Mouse (Mus musculus): Measurements from ENCODE around the gene Agxt.

Gene Agxt

DNA sequence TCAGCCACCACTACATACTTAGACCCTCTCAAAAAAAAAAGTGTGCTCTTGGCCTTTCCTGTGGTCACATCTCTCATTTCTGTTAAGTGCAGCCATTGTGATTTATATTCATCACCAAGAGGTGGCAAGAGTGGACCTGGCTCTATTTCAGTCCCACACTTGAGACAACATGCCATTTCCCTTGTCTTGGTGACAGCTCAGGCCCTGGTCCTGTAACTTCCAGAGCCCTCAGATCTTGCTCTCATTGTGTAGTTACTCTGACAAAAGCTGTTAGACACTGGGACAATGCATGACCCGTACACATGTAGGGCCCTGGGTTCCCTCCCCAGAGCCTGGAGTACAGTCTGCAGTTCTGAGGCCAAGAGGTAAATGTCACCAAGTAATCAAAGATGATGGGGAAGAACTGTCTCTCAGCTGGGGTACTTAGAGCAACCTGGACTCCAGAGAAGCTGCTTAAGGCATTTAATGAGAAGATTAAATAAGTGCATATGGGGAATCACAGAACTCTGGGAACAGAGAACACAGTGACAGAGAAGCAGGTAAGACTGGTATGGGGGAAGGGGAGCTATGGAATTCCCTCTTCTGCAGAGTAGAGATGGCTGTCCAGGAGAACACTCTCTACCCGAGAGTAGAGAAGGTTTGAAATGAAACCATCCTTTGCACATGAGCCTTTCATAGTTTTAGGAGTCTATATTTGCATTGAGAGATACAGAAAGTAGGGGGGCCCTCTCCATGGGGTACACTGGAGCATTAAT, 16.0 kb downstream of the Agxt start:
- no peak for DNase-seq (ENCODE audit: low read depth, low spot score)

DNA sequence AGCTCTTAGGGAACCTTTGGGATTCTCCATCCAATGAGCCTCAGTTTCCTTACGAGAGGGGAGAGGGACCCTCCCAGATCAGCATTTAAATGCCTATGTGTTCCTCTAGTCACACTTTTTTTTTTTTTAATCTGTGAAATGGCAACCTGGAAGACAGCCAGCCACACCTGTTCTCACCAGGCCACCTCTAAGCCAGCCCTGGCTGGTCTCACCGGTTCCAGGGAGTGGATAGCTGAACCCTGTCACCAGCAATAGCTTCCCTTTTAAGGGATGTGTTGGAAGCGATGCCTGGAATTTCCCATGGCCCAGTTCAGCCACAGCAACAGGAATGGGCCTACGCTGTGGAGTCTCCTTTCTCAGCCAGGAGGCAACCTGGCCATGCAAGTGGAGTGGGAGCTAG, 22.5 kb downstream of the Agxt start:
- no peak for DNase-seq (ENCODE audit: low read depth, low spot score)

DNA sequence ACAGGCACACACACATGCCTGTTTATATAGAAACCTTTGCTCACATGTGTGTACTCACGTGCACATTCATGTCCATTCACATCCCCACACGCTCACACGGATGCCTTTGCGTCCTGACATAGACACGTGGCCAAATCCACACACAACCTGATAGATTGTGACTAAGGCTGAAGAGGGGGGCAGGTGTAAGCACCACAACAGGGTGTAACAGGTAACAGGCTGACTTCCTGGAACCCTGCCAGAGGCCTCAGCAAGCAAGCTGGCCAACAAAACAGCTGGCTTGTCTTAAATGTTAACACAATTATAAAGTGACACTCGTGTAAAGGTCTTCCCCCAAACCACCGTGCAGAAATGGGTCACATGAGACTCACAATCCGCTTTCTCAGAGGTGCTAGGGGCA, 23.9 kb downstream of the Agxt start:
- DNase-seq (ENCODE audit: low read depth, low spot score), result no peak

DNA sequence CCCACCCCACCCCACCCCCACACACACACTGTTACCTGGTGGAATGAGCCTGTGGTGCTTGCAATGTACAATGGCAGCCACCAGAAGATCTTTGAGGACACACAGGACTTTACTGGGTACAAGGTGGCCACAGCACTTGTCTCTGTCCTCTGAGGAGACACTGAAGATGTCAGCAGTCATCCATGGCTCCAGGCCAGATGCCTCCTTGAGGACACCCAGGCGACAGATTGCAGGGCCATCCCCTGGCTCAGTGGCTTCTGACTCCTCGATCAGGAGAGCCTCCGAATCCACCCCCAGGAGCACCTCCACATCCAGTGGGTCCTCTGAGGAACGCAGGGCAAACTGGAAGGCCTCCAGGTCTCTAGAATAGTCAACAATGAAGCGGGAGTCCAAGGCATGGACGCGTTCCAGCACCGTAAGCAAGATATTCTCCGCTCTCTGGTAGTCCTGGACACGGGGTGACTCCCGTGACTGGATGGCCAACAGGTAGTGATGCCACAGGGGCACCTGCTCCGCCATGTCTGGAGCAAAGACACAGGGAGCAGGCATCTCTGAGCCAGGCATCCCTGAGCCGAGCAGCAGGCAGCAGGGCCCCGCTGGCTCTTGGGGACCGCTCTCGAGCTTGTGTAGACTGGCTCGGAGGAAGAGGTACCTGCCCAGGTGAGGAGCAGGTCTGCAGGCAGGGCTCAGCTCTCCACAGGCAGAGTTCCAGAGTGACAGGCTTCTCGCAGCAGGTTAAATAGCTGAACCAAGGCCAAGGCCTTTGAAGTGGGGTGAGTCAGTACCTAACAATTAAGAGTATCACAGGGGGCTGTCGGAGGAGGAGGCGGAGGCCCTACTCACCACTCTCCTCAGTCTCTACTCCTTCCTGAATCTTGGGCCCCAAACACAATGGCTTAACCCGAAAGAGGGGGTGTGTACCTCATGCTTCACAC, 24.8 kb downstream of the Agxt start:
- DNase-seq (ENCODE audit: low read depth, low spot score), result no peak

DNA sequence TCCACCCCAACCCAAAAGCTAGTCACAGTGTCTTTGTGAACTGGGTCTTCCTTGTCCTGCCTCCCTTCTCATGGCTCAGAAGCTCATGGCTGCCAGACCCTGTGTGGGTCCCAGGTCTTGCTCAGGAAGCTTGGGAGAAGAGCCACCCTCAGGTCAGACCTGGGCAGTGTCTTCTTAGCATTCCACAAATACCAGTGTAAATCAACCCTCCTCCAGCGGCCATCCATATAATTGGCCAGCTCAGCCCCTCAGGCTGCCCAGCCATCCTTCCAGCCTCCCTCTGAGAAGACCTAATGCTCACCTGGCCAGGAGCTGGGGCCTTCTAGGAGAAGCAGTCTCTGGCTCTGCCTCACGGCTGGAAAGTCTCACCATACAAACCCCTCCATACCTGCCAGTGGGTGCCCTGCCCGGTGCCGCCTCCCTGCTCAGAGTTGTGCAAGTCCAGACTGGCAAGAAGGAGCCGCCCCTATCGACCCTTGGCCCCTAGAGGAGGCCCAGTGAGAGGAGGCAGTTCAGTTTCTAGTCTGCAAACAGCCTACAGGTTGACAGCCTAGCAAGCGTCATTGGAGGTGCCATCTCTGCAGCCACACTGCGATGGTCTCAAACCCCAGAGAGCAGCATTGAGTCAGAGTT, 25.6 kb downstream of the Agxt start, which contains the start of gene 2310007B03Rik:
Gene 2310007B03Rik (minus strand): TSS at position 448 of the 633 bp plus-strand sequence.
- DNase-seq (ENCODE audit: low read depth, low spot score), result no peak

DNA sequence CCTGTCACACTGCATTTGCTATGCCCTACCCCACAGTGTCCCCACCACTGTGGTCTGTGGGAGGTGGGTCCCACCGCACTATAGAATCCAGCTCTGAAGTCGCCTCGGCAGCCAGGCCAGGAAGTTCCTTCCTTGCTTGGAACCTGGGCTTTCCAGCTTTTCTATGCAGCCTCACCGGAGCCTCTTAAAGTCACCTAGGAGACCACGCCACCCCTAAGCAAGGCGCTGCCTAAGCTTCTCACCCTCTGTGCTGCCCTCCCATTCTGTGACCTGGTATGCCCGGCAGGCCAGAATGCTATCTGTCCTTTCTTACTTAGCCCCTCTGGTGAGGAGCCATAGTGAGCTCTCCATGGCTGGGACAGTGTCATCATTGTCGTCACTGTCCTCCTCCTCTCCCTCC, 26.3 kb downstream of the Agxt start:
- no peak for DNase-seq (ENCODE audit: low read depth, low spot score)

DNA sequence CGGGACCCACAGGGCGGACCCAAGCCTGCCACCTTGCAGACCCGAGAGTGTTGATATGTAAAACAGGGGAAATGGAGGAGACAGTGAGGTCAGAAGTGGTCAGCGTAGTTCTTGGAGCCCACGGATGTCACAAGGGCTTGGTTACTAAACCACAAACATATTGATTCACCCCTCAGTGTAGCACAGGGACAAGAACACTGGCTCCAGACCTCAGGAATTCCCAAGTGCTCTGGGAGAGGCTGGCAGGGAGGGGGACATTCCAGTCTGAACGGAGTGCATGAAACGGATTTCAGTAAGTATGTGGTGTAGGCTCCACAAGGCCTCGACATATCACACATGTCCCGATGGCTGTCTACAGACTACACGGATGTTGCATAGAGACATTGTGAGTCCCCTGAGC, 26.9 kb downstream of the Agxt start:
- no peak for DNase-seq (ENCODE audit: low read depth, low spot score)

DNA sequence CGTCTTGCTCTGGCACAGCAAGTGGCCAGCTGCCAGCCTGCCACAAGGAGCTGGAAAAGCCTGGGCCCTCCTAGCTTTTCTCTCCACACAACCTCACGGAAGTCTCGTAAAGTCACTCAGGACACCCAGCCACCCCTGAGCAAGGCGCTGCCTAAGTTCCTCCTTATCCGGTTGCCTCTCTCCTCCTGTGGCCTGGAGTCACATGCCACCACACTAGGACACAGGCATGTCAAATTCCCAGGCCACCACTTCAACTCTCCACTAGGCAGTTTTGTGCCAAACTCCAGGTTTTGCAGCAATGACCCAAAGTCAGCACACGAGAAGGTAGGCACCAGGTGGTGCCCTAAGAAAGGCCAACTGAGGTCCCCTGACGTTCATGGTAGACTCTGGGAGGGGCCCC, 27.5 kb downstream of the Agxt start:
- DNase-seq (ENCODE audit: low read depth, low spot score), result no peak

DNA sequence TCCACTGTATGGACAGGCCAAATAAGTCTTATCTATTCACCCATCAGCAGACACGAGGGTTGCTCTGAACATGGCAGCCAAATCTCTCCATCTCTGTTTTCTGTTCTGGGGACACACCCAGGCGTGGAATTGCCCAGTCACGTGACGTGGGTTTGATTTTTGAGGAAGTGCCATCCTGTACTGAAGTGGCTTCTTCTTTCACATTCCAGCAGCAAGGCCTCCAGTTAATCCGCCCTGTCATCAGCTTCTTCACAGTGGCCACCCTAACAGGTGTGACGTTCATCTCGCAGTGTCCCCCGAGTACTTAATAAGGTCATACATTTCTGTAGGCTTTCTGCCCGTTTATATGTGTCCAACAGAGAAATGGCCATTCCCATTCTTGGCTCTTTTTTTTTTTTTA, 30.4 kb downstream of the Agxt start:
- DNase-seq (ENCODE audit: low read depth, low spot score), result no peak

DNA sequence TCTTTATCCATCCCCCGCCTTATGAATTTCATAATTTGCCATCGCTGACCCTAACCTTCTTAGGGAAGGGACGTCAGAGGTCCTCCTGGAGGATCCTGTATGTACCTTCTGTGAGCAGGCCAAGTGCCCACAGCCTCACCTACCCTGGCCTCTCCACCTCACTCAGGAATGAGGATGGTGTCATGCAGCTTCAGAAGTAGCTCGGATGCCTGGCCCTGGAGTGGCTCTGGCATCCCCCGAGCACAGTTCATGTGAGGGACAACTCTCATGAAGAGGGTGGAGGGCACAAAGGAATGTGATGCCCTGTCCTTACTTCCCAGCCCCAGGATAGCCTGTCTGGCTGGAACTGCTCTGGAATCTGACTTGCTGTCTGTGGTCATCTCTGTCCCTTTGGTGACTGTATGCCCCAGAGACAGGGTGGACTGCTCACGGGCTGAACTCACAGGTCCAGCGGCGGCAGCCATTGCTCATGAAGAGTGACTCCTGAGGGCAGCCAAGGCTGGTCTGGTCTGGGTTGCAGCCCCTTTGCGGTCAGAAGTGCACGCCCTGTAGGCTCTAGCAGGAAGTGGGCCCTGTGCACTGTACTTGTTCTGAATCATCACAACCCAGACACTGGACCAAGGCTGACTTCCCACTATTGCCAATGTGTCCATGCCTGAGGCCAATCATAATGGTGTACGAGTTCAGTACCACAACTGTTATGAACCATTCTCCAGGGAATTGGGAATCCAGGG, 31.5 kb downstream of the Agxt start:
- DNase-seq (ENCODE audit: low read depth, low spot score), result no peak

DNA sequence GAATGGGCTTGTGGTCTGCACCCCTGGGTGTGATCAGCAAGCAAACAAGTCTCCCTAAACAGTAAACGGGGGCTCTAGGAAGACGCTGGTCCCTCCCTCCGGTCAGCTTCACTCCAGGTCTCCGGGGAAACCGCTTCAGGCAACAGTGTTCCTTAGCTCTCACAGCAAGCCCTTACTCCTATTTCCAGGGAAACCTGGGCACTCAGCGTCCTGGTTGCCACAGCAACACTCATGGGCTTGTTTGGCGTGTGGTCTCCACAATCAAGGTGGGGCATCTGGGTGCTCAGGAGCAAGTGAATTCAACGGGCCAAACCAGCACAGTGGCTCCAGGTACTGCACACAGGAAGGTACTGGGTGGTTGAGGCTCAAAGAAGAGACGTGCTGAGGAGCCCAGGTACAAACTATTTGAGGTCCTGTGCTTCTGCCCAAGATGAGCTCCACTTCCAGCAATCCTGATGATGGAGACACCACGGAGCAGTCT, 33.3 kb downstream of the Agxt start, which contains the start of gene Crocc2:
Gene Crocc2 (plus strand): TSS at position 431 of the 481 bp plus-strand sequence.
- peak; percentile 21 for DNase-seq (ENCODE audit: low read depth, low spot score)

DNA sequence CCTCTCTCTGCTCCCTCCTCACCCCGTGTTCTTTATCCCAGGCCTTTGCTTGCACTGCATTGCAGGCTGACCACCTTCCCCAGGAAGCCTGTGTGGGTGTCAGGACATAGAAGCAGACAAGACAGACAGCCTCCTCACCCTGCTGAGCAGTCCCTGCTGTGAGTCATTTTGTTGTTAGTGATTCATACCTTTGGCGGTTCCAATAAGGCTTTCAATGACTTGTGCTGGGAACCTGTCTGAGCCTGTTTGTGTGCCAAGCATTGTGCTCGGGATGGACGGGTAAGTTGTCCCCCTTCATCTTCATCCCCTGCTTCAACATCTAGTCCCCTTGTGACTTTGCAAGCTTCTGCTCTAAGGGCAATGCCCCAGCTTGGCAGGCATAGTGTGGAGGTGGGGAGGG, 38.6 kb downstream of the Agxt start:
- no peak for DNase-seq (ENCODE audit: low read depth, low spot score)

DNA sequence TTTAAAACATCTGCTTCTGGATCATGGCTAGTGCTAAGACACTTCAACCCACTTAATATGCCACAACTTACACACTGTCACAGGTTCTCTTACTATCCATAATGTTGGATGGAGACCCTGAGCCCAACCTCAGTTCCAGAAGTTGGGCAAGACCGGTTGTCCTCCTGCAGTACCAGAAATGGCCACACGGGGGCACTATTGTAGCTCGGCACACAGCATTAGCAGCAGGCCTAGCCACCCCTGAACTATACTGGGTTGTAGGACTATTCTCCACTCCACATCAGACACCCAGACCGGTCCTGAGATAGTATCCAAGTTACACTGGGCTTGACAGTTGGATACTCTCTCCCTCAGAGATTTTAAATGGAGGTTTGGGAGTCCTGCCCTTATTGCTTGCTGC, 39.4 kb downstream of the Agxt start:
- DNase-seq (ENCODE audit: low read depth, low spot score), result peak; percentile 87

DNA sequence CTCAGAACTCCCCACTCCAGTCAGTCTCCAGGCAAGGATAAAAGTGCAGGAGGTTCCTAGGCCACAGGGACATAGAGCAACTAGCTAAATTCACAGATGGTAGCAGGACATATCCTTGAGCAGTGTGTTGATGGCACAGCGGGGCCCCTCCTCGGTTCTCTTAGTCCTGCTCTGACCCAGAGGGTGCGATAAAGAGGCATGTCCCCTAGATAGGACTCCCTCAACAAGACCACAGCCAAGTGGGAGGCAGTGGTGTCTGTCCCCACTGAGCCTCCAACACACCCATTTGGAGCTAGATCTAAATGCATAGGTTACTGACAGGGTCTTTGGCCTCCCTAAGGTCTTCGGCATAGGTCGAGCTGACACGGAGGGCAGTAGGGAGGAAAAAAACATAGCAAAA, 40.8 kb downstream of the Agxt start:
- peak; percentile 20 for DNase-seq (ENCODE audit: low read depth, low spot score)

DNA sequence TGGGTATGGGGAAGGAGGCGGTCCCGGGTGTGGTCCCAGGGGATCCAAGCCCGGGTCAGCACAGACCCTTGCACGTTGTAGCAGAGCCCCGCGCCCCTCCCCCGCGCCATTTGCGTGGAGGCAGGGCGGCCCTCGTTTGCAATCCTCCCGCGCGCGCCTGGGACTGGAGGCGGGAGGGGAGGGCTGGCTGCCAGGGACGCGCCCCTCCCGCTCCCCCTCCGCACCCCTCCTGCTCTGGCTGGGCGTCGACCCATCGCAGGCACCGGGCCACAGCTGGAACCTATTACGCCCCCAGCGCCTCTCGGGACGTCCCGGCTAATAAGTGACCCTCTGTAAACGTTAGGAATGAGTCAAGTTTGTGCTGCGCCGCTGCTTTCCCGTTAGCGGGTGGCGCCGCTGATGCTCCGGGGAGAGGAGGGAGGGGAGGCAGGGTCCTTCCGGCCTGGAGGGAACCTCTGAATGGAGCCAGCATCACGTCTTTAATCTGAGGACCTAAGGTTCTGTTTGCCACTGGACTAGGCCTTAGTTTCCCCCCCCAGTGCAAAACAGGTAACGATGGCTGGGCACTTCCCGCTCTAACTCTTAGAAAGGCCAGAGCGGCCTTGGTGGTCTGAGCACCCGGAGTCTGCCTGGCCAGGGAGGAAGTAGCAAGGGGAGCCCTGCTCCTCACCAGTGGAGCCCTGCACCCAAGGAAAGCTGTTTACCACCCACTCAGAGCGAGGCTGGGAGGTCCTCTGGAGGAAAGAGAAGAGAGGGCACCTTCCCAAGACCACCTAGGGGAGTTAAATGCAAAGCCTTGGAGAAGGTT, 41.7 kb downstream of the Agxt start:
- DNase-seq (ENCODE audit: low read depth, low spot score), result peak; percentile 64

DNA sequence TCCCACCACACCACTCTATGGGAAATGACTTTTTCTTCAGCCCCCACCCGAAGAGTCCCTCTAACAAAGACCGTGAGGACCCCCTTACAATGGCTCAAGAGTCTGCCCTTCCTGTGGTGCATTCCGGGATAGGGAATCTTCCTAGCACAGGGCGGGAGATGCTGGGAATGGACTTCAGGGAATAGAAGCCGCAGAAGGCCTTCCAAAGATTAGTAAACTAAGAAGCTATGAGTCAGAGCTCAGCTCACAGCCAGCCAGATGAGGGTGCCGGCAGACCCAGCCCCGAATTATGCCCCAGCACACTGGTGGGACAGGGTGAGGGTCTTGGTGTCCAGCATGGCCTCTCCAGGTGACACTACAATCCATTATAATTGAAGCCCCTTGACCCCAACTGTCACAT, 47.2 kb downstream of the Agxt start:
- DNase-seq (ENCODE audit: low read depth, low spot score), result no peak

DNA sequence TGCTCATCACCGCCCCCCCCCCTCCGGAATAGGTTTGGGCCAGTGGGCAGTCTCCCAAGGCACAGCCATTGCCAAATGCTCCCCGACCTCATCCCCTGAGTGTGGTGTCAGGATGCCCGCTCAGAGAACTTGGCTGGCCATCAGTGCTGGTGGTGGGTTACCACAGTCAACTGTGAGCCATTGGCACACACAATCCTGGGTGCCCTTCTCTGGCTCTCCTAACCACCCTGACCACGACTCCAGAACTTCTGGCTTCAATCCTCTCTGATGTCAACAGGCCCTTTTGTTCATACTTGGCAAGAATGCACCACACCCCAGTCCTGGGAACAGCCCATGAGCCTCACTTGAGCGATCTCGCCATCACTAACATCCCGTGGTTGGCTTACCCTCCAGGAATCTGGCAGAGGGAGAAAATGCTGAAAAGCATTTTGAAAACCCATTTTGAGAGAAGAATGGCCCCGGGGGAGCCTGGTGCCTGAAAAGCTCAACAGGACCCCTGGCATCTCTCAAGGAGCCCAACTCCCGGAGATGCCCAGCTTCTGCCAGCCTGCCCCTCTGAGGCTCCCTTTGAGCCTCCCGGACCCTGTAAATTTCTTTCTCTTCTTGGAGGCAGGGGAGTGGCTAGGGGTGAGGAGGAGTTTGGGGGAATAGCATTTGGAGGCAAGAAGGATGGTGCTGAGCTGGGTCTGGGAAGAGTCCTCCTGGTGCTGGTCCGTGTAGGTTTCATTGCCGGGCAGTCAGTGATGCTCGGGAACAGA, 49.2 kb downstream of the Agxt start:
- peak; percentile 40 for DNase-seq (ENCODE audit: low read depth, low spot score)

DNA sequence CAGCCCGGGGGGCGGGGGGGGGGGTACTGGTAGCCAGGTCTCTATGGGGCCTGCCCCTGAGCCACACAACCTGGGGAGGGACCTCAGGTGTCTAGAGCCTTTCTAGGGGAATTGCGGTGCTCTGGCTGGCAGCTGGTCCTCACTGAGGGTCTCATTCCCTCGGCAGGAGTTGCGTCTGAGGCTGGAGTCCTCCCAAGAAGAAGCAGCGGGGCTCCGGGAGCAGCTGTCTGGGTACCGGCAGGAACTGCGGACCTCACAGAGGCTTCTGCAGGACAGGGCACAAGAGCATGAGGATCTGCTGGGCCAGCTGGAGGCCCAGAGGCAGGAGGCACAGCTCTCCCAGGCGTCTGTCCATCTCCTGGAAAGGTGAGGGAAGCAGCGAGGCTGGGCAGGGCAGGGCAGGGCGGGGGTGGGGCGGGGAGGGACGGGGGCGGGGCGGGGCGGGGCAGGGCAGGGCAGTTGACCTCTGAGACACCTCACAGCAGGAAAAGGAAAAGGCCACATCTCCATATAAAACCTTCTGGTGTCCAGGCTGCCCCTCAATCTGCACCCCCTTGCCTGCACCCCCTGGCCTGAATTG, 55.8 kb downstream of the Agxt start:
- no peak for DNase-seq (ENCODE audit: low read depth, low spot score)

DNA sequence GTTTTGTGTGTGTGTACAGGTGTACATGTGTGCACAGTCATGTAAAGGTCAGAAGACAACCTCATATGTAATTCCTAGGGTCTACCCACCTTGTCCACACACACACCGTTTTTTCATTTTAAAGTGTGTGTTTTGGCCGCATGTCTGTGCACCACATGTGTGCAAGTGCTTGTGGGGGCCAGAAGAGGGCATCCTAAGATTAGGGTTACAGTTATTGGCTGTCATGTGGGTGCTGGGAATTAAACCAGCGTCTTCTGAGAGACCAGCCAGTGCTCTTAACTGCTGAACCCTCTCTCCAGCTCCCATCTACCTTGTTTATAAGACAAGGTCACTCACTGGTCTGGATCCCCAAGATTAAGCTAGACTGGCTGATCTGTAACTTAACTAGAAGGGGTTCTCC, 59.9 kb downstream of the Agxt start:
- peak; percentile 30 for DNase-seq (ENCODE audit: low read depth, low spot score)

All from ZHBTc4 (cell line).